Mouse (Mus musculus) cortical plate, adult 2 months (tissue): ENCODE results near the gene Dhps.

Experiments
- CTCF ChIP-seq: fragments of 200-500 bp; IDR thresholded peaks from 2 replicates; pipeline ENCODE4 v1.5.1; 2011; ENCODE audit warnings: mild to moderate bottlenecking, control low read depth, low read length; ENCODE audit not compliant: insufficient read depth; ENCODE audit errors: extremely low read depth
- POLR2A ChIP-seq: fragments of 200-500 bp; IDR thresholded peaks from 2 replicates; pipeline ENCODE4 v1.6.1; 2011; ENCODE audit warnings: mild to moderate bottlenecking, low read length, control low read depth; ENCODE audit not compliant: insufficient read depth; ENCODE audit errors: extremely low read depth

GRCm38 (mm10) chr8:85036381-85036717 is 35.2 kb upstream of the Dhps start:
- TF ChIP-seq CTCF (no peak), POLR2A (no peak; the same call in 1 of the 2 replicates)
